Mouse (Mus musculus) lung, embryonic 15.5 days (tissue): ENCODE results near the gene Acacb. TPM values are rescaled to one million over a fixed set of nuclear protein-coding genes. Genes with fewer than 3 reads are reported as not detected.

ENCODE experiments used
- ATAC-seq: fragments of 200-750 bp; cut with Nextera tagmentation; 2 replicates; pipeline ENCODE4 v1.8.0; 2017; ENCODE audit warnings: moderate number of reproducible peaks, borderline replicate concordance; ENCODE audit not compliant: low FRiP score, low TSS enrichment; ENCODE audit errors: extremely low read depth
- H3K27ac ChIP-seq: fragments of 300-500 bp; sonication (generic); 2 replicates; pipeline ENCODE4 v1.5.1; 2015; ENCODE audit warnings: moderate library complexity, mild to moderate bottlenecking, inconsistent platforms
- H3K27me3 ChIP-seq: fragments of 300-500 bp; sonication (generic); 2 replicates; pipeline ENCODE4 v1.6.1; 2015; ENCODE audit warnings: inconsistent platforms
- H3K36me3 ChIP-seq: fragments of 300-500 bp; sonication (generic); 2 replicates; pipeline ENCODE4 v1.6.1; 2015; ENCODE audit warnings: inconsistent platforms
- H3K4me1 ChIP-seq: fragments of 300-500 bp; sonication (generic); 2 replicates; pipeline ENCODE4 v1.6.1; 2015; ENCODE audit warnings: inconsistent platforms
- H3K4me2 ChIP-seq: fragments of 300-500 bp; sonication (generic); 2 replicates; pipeline ENCODE4 v1.6.1; 2015; ENCODE audit warnings: inconsistent platforms, mild to moderate bottlenecking, moderate library complexity
- H3K4me3 ChIP-seq: fragments of 300-500 bp; sonication (generic); 2 replicates; pipeline ENCODE4 v1.5.1; 2015; ENCODE audit warnings: mild to moderate bottlenecking, inconsistent platforms
- H3K9ac ChIP-seq: fragments of 300-500 bp; sonication (generic); 2 replicates; pipeline ENCODE4 v1.6.1; 2015; ENCODE audit warnings: inconsistent platforms
- H3K9me3 ChIP-seq: fragments of 300-500 bp; sonication (generic); 2 replicates; pipeline ENCODE4 v1.6.1; 2016; ENCODE audit warnings: inconsistent platforms
- WGBS: fragments of 180-500 bp; shearing (Covaris S2); methylation state at CpG from one replicate; pipeline ENCODE4 v1.1.7; 2015; 5-methylcytosine and 5-hydroxymethylcytosine counted together
- polyA plus RNA-seq: library from polyadenylated mRNA; unstranded; fragments of >200 nt; fragmentation: Nextera tagmentation; extraction: Ambion mirVana; gene quantifications from 2 replicates; pipeline ENCODE4 v1.2.1, GENCODE M21; 2015

The Acacb gene
- polyA plus RNA-seq, 1 experiment from 2014 or later: 2.4 TPM

GRCm38 (mm10) chr5:114163117-114163696 lies 16.9 kb downstream of the Acacb start:
- Histone ChIP-seq H3K4me2 (no peak overlapping the region), H3K4me1 (no peaks in the 10 kb centered on the region), H3K27me3 (no peaks in the 10 kb centered on the region), H3K4me3 (no peak overlapping the region), H3K9me3 (no peaks in the 10 kb centered on the region), H3K36me3 (no peaks in the 10 kb centered on the region), H3K27ac (no peak overlapping the region), H3K9ac (no peak overlapping the region)
- no peak for ATAC-seq
- 46% methylated on average over 6 of the region's 6 CpGs for WGBS

GRCm38 (mm10) chr5:114170345-114170744 lies 24.0 kb downstream of the Acacb start:
- Histone ChIP-seq H3K9ac (no peak overlapping the region), H3K9me3 (no peaks in the 10 kb centered on the region), H3K27me3 (no peaks in the 10 kb centered on the region), H3K27ac (no peak overlapping the region), H3K36me3 (no peaks in the 10 kb centered on the region), H3K4me2 (no peak overlapping the region), H3K4me1 (peaks cover 14% of the 10 kb centered on the region), H3K4me3 (no peak overlapping the region)
- ATAC-seq: no peak
- 71% methylated on average over 7 of the region's 7 CpGs for WGBS

GRCm38 (mm10) chr5:114172936-114173335 lies 26.6 kb downstream of the Acacb start:
- H3K27me3 ChIP-seq: no peaks in the 10 kb centered on the region
- no peaks in the 10 kb centered on the region for H3K36me3 ChIP-seq
- no peak overlapping the region for H3K4me2 ChIP-seq
- no peak overlapping the region for H3K4me3 ChIP-seq
- H3K9me3 ChIP-seq: no peaks in the 10 kb centered on the region
- no peak overlapping the region for H3K9ac ChIP-seq
- ATAC-seq: no peak
- 85% methylated on average over 3 of the region's 3 CpGs for WGBS
- no peak overlapping the region for H3K27ac ChIP-seq
- peaks cover 23% of the 10 kb centered on the region for H3K4me1 ChIP-seq

- H3K4me1 ChIP-seq: peaks cover 23% of the 10 kb centered on the region
- H3K27me3 ChIP-seq: no peaks in the 10 kb centered on the region
- H3K9ac ChIP-seq: no peak overlapping the region
- H3K4me3 ChIP-seq: no peak overlapping the region
- no peak overlapping the region for H3K27ac ChIP-seq
- no peak overlapping the region for H3K4me2 ChIP-seq
- WGBS: 73% methylated on average over 7 of the region's 7 CpGs
- H3K9me3 ChIP-seq: no peaks in the 10 kb centered on the region
- ATAC-seq: no peak
- H3K36me3 ChIP-seq: no peaks in the 10 kb centered on the region
These were observed 27.1 kb downstream of the Acacb start for GRCm38 (mm10) chr5:114173458-114173857.

GRCm38 (mm10) chr5:114173877-114174581 lies 27.7 kb downstream of the Acacb start:
- Histone ChIP-seq H3K36me3 (no peaks in the 10 kb centered on the region), H3K9me3 (no peaks in the 10 kb centered on the region), H3K4me2 (peak overlapping the region; percentile 89), H3K4me3 (no peak overlapping the region), H3K9ac (no peak overlapping the region), H3K4me1 (peaks cover 23% of the 10 kb centered on the region), H3K27ac (no peak overlapping the region), H3K27me3 (no peaks in the 10 kb centered on the region)
- ATAC-seq: no peak
- WGBS: 19% methylated on average over 16 of the region's 16 CpGs

GRCm38 (mm10) chr5:114174639-114175038 lies 28.3 kb downstream of the Acacb start:
- 11% methylated on average over 16 of the region's 16 CpGs for WGBS
- Histone ChIP-seq H3K27me3 (no peaks in the 10 kb centered on the region), H3K4me3 (0 out of 2 replicates have a peak overlapping the region, but pooled peaks have one; percentile 3), H3K4me1 (peaks cover 23% of the 10 kb centered on the region), H3K4me2 (peak overlapping the region; percentile 89), H3K27ac (no peak overlapping the region), H3K9me3 (no peaks in the 10 kb centered on the region), H3K36me3 (no peaks in the 10 kb centered on the region), H3K9ac (no peak overlapping the region)
- no peak for ATAC-seq

GRCm38 (mm10) chr5:114175596-114176171 lies 29.3 kb downstream of the Acacb start:
- H3K4me1 ChIP-seq: peaks cover 23% of the 10 kb centered on the region
- H3K9ac ChIP-seq: peak overlapping the region; percentile 57
- peak overlapping the region; percentile 62 for H3K27ac ChIP-seq
- no peaks in the 10 kb centered on the region for H3K9me3 ChIP-seq
- peak overlapping the region; percentile 89 for H3K4me2 ChIP-seq
- H3K4me3 ChIP-seq: peak overlapping the region; percentile 54
- no peaks in the 10 kb centered on the region for H3K27me3 ChIP-seq
- under 1% methylated on average over 25 of the region's 26 CpGs for WGBS
- ATAC-seq: peak; percentile 98
- H3K36me3 ChIP-seq: no peaks in the 10 kb centered on the region

GRCm38 (mm10) chr5:114176548-114177400 lies 30.4 kb downstream of the Acacb start:
- Histone ChIP-seq H3K27ac (peak overlapping the region; percentile 62; the same call in 1 of the 2 replicates), H3K9ac (no peak overlapping the region)
- ATAC-seq: no peak

GRCm38 (mm10) chr5:114177966-114178719 lies 31.8 kb downstream of the Acacb start:
- H3K36me3 ChIP-seq: no peaks in the 10 kb centered on the region
- WGBS: 65% methylated on average over 4 of the region's 4 CpGs
- H3K27ac ChIP-seq: no peak overlapping the region
- no peak overlapping the region for H3K9ac ChIP-seq
- ATAC-seq: no peak
- no peak overlapping the region for H3K4me3 ChIP-seq
- H3K4me1 ChIP-seq: peaks cover 23% of the 10 kb centered on the region
- no peaks in the 10 kb centered on the region for H3K27me3 ChIP-seq
- H3K9me3 ChIP-seq: no peaks in the 10 kb centered on the region
- no peak overlapping the region for H3K4me2 ChIP-seq

More at GRCm38 (mm10) chr5:114176548-114177400, 30.4 kb downstream of the Acacb start:
- H3K36me3 ChIP-seq: no peaks in the 10 kb centered on the region
- H3K4me2 ChIP-seq: peak overlapping the region; percentile 89
- no peaks in the 10 kb centered on the region for H3K27me3 ChIP-seq
- 56% methylated on average over 8 of the region's 8 CpGs for WGBS
- H3K4me3 ChIP-seq: peak overlapping the region; percentile 54
- peaks cover 23% of the 10 kb centered on the region for H3K4me1 ChIP-seq
- H3K9me3 ChIP-seq: no peaks in the 10 kb centered on the region

- no peak overlapping the region for H3K9ac ChIP-seq
- H3K4me1 ChIP-seq: peaks cover 16% of the 10 kb centered on the region
- ATAC-seq: no peak
- no peaks in the 10 kb centered on the region for H3K9me3 ChIP-seq
- H3K4me2 ChIP-seq: no peak overlapping the region
- H3K36me3 ChIP-seq: no peaks in the 10 kb centered on the region
- H3K27me3 ChIP-seq: no peaks in the 10 kb centered on the region
- WGBS: 81% methylated on average over 11 of the region's 11 CpGs
- H3K27ac ChIP-seq: no peak overlapping the region
- no peak overlapping the region for H3K4me3 ChIP-seq
These were observed 33.2 kb downstream of the Acacb start for GRCm38 (mm10) chr5:114179541-114179940.

GRCm38 (mm10) chr5:114183493-114183892 lies 37.2 kb downstream of the Acacb start:
- no peak overlapping the region for H3K9ac ChIP-seq
- no peaks in the 10 kb centered on the region for H3K4me1 ChIP-seq
- H3K4me2 ChIP-seq: no peak overlapping the region
- H3K27me3 ChIP-seq: no peaks in the 10 kb centered on the region
- H3K4me3 ChIP-seq: no peak overlapping the region
- no peaks in the 10 kb centered on the region for H3K9me3 ChIP-seq
- ATAC-seq: no peak
- H3K36me3 ChIP-seq: no peaks in the 10 kb centered on the region
- WGBS: 94% methylated on average over 2 of the region's 2 CpGs
- H3K27ac ChIP-seq: no peak overlapping the region
